Mouse (Mus musculus) urinary bladder, postnatal 10 days (tissue): Measurements from ENCODE around the gene Slc25a18.
"Not testable (repeated sequence)": the region's sequence is repeated elsewhere in the genome, so short reads cannot be mapped to it uniquely, and the experiment has no call there.

Experiments
- DNase-seq: peaks from one replicate; pipeline ENCODE4 v3.0.0; 2022; ENCODE audit warnings: low spot score

Gene Slc25a18

GRCm38 (mm10) chr6:120798019-120798418 is 24.6 kb downstream of the Slc25a18 start:
- DNase-seq = no peak

- DNase-seq = no peak
Measured at GRCm38 (mm10) chr6:120798905-120799304, 25.5 kb downstream of the Slc25a18 start.

- no peak for DNase-seq
Measured at GRCm38 (mm10) chr6:120799581-120800041, 26.2 kb downstream of the Slc25a18 start.

GRCm38 (mm10) chr6:120806999-120807737 is 33.8 kb downstream of the Slc25a18 start:
- DNase-seq = no peak

GRCm38 (mm10) chr6:120807738-120808081 is 34.3 kb downstream of the Slc25a18 start:
- DNase-seq = no peak

- DNase-seq = not testable (repeated sequence)
Measured at GRCm38 (mm10) chr6:120811999-120812398, 38.6 kb downstream of the Slc25a18 start.

- no peak for DNase-seq
Measured at GRCm38 (mm10) chr6:120819294-120819693, 45.9 kb downstream of the Slc25a18 start.

GRCm38 (mm10) chr6:120820144-120820543 is 46.8 kb downstream of the Slc25a18 start:
- DNase-seq = no peak

- no peak for DNase-seq
Measured at GRCm38 (mm10) chr6:120820941-120821340, 47.6 kb downstream of the Slc25a18 start.

- DNase-seq = no peak
Measured at GRCm38 (mm10) chr6:120821715-120822114, 48.3 kb downstream of the Slc25a18 start.

GRCm38 (mm10) chr6:120822307-120822928 is 49.0 kb downstream of the Slc25a18 start, which contains the start of gene Atp6v1e1:
Gene Atp6v1e1, minus strand, starts transcription at chr6:120822793.
- DNase-seq = peak; percentile 56

GRCm38 (mm10) chr6:120822937-120823614 is 49.7 kb downstream of the Slc25a18 start:
- no peak for DNase-seq

GRCm38 (mm10) chr6:120830056-120830455 is 56.7 kb downstream of the Slc25a18 start:
- DNase-seq = no peak

- DNase-seq = no peak
Measured at GRCm38 (mm10) chr6:120830866-120831608, 57.7 kb downstream of the Slc25a18 start.

- no peak for DNase-seq
Measured at GRCm38 (mm10) chr6:120832097-120832496, 58.7 kb downstream of the Slc25a18 start.

- DNase-seq = no peak
Measured at GRCm38 (mm10) chr6:120834766-120835321, 61.5 kb downstream of the Slc25a18 start.

- DNase-seq = peak; percentile 96
Measured at GRCm38 (mm10) chr6:120835474-120836374, 62.3 kb downstream of the Slc25a18 start, which contains the start of gene Bcl2l13. Gene Bcl2l13, plus strand, starts transcription at chr6:120836212.

GRCm38 (mm10) chr6:120836389-120837151 is 63.2 kb downstream of the Slc25a18 start:
- no peak for DNase-seq

GRCm38 (mm10) chr6:120837152-120837530 is 63.8 kb downstream of the Slc25a18 start:
- DNase-seq = no peak

- no peak for DNase-seq
Measured at GRCm38 (mm10) chr6:120840258-120840657, 66.9 kb downstream of the Slc25a18 start.
